Mouse (Mus musculus) frontal cortex, adult 2 months (tissue): Measurements from ENCODE around the gene Fsd1. TPM values are rescaled to one million over a fixed set of nuclear protein-coding genes. Genes with fewer than 3 reads are reported as not detected.

Experiments used
- DNase-seq, 2 experiments: peaks; one replicate each; pipeline ENCODE4 v3.0.0; 2022; ENCODE audit warnings: low spot score in 1 of 2; ENCODE audit errors: extremely low spot score in 1 of 2
- polyA plus RNA-seq: library from polyadenylated mRNA; depleted of rRNA; stranded (reverse); fragments of >200 nt; gene quantifications from 2 replicates; pipeline ENCODE4 v1.2.3, GENCODE M21; 2012

Fsd1 gene
- polyA plus RNA-seq, 1 experiment = 68.7 TPM

GRCm38 (mm10) chr17:55960791-55961190, 25.5 kb upstream of the Fsd1 start:
- no peak for DNase-seq

- DNase-seq = no peak
These were observed 24.7 kb upstream of the Fsd1 start for GRCm38 (mm10) chr17:55961631-55962030.

- DNase-seq = no peak
These were observed 23.1 kb upstream of the Fsd1 start for GRCm38 (mm10) chr17:55963171-55963570.

- DNase-seq = no peak
These were observed 21.8 kb upstream of the Fsd1 start for GRCm38 (mm10) chr17:55964496-55964895.

- no peak for DNase-seq
These were observed 21.3 kb upstream of the Fsd1 start for GRCm38 (mm10) chr17:55964996-55965395.

- no peak for DNase-seq
These were observed 19.1 kb upstream of the Fsd1 start for GRCm38 (mm10) chr17:55967186-55967585.

- no peak for DNase-seq
These were observed 18.1 kb upstream of the Fsd1 start for GRCm38 (mm10) chr17:55968210-55968609.

GRCm38 (mm10) chr17:55969560-55969959, 16.7 kb upstream of the Fsd1 start:
- DNase-seq = peak in 1 of 2 experiments; percentile 46

GRCm38 (mm10) chr17:55969966-55970891, 16.1 kb upstream of the Fsd1 start, which contains the start of gene Shd:
TSS of gene Shd (plus strand) at chr17:55970467.
- DNase-seq = peak in 1 of 2 experiments; percentile 38

- DNase-seq = no peak
These were observed 14.9 kb upstream of the Fsd1 start for GRCm38 (mm10) chr17:55971453-55971852.

GRCm38 (mm10) chr17:55976255-55976862, 9.9 kb upstream of the Fsd1 start:
- DNase-seq = peak in 1 of 2 experiments; percentile 81

GRCm38 (mm10) chr17:55977301-55977700, 9.0 kb upstream of the Fsd1 start:
- DNase-seq = no peak

GRCm38 (mm10) chr17:55990278-55990898, 4.1 kb downstream of the Fsd1 start:
- DNase-seq = no peak

GRCm38 (mm10) chr17:55996007-55996406, 9.7 kb downstream of the Fsd1 start:
- no peak for DNase-seq

- DNase-seq = no peak
These were observed 13.6 kb downstream of the Fsd1 start for GRCm38 (mm10) chr17:55999794-56000499.

GRCm38 (mm10) chr17:56003000-56003399, 16.7 kb downstream of the Fsd1 start:
- no peak for DNase-seq

GRCm38 (mm10) chr17:56005415-56006061, 19.2 kb downstream of the Fsd1 start, which contains the start of the genes Stap2 and Mpnd:
TSS of gene Stap2 (minus strand) at chr17:56005584.
TSS of gene Mpnd (plus strand) at chr17:56005711.
- no peak for DNase-seq

GRCm38 (mm10) chr17:56006956-56007355, 20.6 kb downstream of the Fsd1 start:
- no peak for DNase-seq

- no peak for DNase-seq
These were observed 21.4 kb downstream of the Fsd1 start for GRCm38 (mm10) chr17:56007444-56008355.
